Mouse (Mus musculus) thymus, adult 2 months (tissue): Measurements from ENCODE around the gene Zmym4.

Source experiments
- CTCF ChIP-seq: fragments of 200-500 bp; IDR thresholded peaks from 2 replicates; pipeline ENCODE4 v1.5.1; 2012; ENCODE audit warnings: mild to moderate bottlenecking, control low read depth, low read length, moderate library complexity, borderline replicate concordance; ENCODE audit not compliant: control insufficient read depth, poor library complexity, insufficient read depth; ENCODE audit errors: extremely low read depth
- POLR2A ChIP-seq: fragments of 200-500 bp; IDR thresholded peaks from 2 replicates; pipeline ENCODE4 v1.6.1; 2012; ENCODE audit warnings: mild to moderate bottlenecking, low read length, control low read depth, moderate library complexity; ENCODE audit not compliant: control insufficient read depth, poor library complexity, insufficient read depth; ENCODE audit errors: extremely low read depth

GRCm38 (mm10) chr4:126977467-126977866, 9.5 kb upstream of the Zmym4 start:
- TF ChIP-seq CTCF (no peak), POLR2A (no peak)
